Mouse (Mus musculus) adrenal gland, postnatal 0 days (tissue): ENCODE results near the gene Hyal5. TPM values are rescaled to one million over a fixed set of nuclear protein-coding genes. Genes with fewer than 3 reads are reported as not detected.

Source experiments
- polyA plus RNA-seq: library from polyadenylated mRNA; unstranded; fragments of >200 nt; fragmentation: Nextera tagmentation; extraction: Ambion mirVana; gene quantifications from 2 replicates; pipeline ENCODE4 v1.2.1, GENCODE M21; 2015

The Hyal5 gene
- polyA plus RNA-seq = 0.43 TPM in 1 of 2 replicates, not detected in the other

DNA sequence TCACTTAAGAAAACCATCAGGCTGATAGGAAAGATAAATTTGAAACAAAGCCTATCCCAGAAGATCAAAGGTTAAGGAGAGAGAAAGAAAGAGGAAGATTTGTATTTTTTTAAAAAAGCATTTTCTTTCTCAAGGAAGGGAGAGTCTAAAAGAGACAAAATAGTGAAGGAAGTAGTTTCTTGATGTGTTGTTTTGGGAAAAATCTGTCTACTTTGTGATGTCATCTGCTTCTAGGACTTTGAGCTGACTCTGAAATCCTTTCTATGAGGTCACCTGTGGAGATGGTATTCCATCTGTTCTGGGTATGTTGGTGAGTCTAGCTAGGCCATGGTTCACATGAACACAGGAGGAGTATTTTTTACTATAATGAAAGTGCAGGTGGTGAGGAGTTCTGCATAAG lies at the start of gene Hyal5:
Gene Hyal5, plus strand, starts transcription at position 301 of the 400 bp plus-strand sequence.

Other genes starting within 250 kb of the Hyal5 start
- 60.0 and 71.6 TPM in 2 replicates for gene Wasl, start 193.0 kb upstream of the Hyal5 start, polyA plus RNA-seq
- gene Hyal6, start 124.8 kb upstream of the Hyal5 start, polyA plus RNA-seq = not detected in 2 replicates
- 0.06 TPM in 1 of 2 replicates, not detected in the other for gene Hyal4, start 109.7 kb upstream of the Hyal5 start, polyA plus RNA-seq
- not detected in 2 replicates for gene Spam1, start 66.8 kb upstream of the Hyal5 start, polyA plus RNA-seq
- 0.28 and 0.55 TPM in 2 replicates for gene Tmem229a, start 98.3 kb downstream of the Hyal5 start, polyA plus RNA-seq